Mouse (Mus musculus): ENCODE data around the gene Ppp1r14a. TPM values are rescaled to one million over a fixed set of nuclear protein-coding genes. Genes with fewer than 3 reads are reported as not detected.

Gene Ppp1r14a
- polyA plus RNA-seq, 1 experiment from 2014 or later: 21.8 TPM

DNA sequence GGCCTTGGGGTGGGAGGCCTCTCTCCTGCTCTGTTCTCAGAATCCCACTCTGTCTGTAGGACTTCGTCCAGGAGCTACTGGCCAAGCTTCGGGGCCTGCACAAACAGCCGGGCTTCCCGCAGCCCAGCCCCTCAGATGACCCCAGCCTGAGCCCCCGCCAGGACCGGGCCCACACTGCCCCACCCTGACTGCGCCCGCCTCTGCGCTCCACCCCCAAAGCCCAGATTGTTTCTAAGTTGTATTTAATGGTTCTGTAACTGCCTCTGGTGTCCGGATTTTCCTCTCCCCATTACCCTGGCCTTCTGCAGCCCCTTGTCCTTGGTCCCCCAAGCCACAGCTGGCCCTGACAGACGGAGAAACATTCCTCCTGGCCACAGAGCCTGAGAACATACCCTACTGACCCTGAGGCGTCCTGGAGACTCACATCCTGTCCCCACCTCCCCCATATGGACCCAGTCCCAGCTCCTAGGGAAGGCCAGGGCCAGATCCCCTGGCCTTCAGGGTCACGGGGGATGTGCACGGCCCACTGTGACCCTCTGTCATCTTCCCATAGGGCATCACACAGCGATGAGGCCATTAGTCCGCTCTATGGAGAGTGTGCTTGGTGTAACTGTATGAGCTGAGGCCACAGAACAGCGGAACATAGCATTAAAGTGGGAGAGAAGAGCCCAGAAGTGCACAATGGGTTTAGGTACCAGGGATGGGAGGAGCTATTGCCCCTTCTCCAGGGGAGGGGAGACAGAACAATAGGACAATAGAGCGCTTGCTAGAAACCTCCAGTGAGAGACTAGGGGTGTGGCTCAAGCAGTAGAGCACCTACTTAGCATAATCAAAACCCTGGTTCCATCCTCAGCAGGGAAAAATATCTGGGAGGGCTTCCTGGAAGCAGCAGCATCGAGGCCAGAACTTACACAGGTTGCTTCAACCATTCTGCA lies 4.3 kb downstream of the Ppp1r14a start:
- no peaks in the 10 kb centered on the region for H3K36me3 ChIP-seq (ENCODE audit: control insufficient read depth, insufficient read depth, low read length)
- H3K4me2 ChIP-seq: no peak overlapping the region
- DNase-seq (ENCODE audit: low spot score, missing footprints): no peak
- no peaks in the 10 kb centered on the region; the same call in 1 of the 2 replicates for H3K27me3 ChIP-seq (ENCODE audit: control insufficient read depth, insufficient read depth, low read length)
- H3K4me1 ChIP-seq (ENCODE audit: control insufficient read depth, insufficient read depth, low read length): peaks cover 31% of the 10 kb centered on the region
- no peak overlapping the region for H3K4me3 ChIP-seq (ENCODE audit: low read depth, low read length)
- no peaks in the 10 kb centered on the region for H3K9me3 ChIP-seq (ENCODE audit: control insufficient read depth, low read length)
- WGBS: 26% methylated on average over 19 of the region's 19 CpGs
- no peak for ATAC-seq (ENCODE audit: low FRiP score)
- peak overlapping the region; percentile 40 for H3K9ac ChIP-seq (ENCODE audit: low read length)
- H3K27ac ChIP-seq (ENCODE audit: low read depth, low read length): peak overlapping the region; percentile 81

DNA sequence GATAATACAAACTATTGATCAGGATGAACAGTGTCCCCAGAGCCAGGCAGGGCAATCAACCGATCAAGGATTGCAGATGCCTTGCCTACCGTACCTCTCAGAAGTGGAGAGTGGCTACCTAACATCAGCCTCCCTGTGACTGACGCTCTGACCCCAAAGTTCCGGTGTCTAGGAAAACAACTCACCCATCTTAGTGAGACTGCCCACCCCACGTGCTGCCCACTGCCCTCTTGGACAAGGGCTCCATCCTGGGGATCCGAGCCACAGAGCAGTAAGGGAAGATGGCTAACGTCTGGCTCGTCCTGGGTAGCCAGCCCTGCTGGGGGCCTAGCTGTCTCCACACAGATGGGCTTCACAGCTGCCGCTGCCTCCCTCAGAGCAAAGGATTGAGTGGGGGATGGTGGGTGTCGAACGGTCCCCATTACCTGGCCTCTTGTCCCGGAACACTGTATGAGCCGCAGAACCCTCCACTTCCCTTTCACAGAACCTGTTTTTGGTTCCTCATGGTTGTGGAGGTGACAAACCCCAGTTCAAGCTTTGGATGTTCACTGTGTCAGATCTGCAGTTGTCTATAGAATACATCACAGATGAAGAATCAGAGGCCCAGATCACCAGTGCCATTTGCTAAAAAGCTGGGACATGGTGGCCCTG lies 5.1 kb downstream of the Ppp1r14a start:
- Histone ChIP-seq H3K27ac (ENCODE audit: low read depth, low read length) (no peak overlapping the region), H3K4me3 (ENCODE audit: low read depth, low read length) (no peak overlapping the region), H3K9me3 (ENCODE audit: control insufficient read depth, low read length) (no peaks in the 10 kb centered on the region), H3K9ac (ENCODE audit: low read length) (no peak overlapping the region), H3K4me2 (no peak overlapping the region), H3K27me3 (ENCODE audit: control insufficient read depth, insufficient read depth, low read length) (no peaks in the 10 kb centered on the region; the same call in 1 of the 2 replicates), H3K4me1 (ENCODE audit: control insufficient read depth, insufficient read depth, low read length) (peaks cover 29% of the 10 kb centered on the region), H3K36me3 (ENCODE audit: control insufficient read depth, insufficient read depth, low read length) (no peaks in the 10 kb centered on the region)
- DNase-seq (ENCODE audit: low spot score, missing footprints) (no peak), ATAC-seq (ENCODE audit: low FRiP score) (no peak)
- 76% methylated on average over 13 of the region's 13 CpGs for WGBS

DNA sequence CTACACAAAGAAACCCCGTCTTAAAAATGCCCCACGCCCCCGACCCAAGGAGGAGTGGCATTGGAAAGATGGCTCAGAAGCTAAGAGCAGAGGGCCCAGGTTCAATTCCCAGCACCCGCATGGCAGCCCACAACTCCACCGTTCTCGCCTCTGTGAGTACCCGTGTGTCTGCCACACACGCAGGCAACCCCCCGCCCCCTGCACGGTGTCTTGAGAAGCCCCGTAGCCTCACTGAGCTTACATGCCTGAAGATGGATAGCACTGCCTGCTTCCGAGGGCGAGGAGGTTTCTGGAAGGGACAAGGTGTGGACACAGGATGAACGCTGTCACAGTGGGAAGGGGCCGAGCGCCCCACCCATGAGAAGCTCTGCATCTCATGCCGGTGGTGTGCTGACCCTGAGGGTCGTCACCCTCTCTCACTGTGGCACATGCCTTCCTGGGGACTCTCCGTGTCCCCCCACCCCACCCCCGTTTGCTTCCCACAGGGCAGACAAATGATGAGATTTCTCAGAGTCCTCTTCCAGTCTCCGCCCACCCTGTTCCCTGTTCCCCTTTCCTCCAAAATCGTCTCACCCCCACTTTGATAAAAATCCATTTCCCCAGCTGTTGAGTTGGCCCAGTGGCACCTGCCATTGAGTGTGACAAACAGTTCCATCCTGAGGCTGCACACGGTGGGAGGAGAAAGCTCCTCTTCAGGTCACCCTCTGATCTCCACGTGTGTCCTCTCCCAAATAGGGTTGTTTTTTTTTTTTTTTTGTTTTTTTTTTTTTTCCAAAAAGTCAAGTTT lies 6.9 kb downstream of the Ppp1r14a start:
- Histone ChIP-seq H3K36me3 (ENCODE audit: control insufficient read depth, insufficient read depth, low read length) (no peaks in the 10 kb centered on the region), H3K27me3 (ENCODE audit: control insufficient read depth, insufficient read depth, low read length) (no peaks in the 10 kb centered on the region), H3K4me3 (ENCODE audit: low read depth, low read length) (no peak overlapping the region), H3K9me3 (ENCODE audit: control insufficient read depth, low read length) (no peaks in the 10 kb centered on the region), H3K9ac (ENCODE audit: low read length) (no peak overlapping the region), H3K4me2 (no peak overlapping the region), H3K27ac (ENCODE audit: low read depth, low read length) (no peak overlapping the region), H3K4me1 (ENCODE audit: control insufficient read depth, insufficient read depth, low read length) (peaks cover 22% of the 10 kb centered on the region)
- ATAC-seq (ENCODE audit: low FRiP score) (no peak), DNase-seq (ENCODE audit: low spot score, missing footprints) (no peak)
- 86% methylated on average over 24 of the region's 24 CpGs for WGBS

DNA sequence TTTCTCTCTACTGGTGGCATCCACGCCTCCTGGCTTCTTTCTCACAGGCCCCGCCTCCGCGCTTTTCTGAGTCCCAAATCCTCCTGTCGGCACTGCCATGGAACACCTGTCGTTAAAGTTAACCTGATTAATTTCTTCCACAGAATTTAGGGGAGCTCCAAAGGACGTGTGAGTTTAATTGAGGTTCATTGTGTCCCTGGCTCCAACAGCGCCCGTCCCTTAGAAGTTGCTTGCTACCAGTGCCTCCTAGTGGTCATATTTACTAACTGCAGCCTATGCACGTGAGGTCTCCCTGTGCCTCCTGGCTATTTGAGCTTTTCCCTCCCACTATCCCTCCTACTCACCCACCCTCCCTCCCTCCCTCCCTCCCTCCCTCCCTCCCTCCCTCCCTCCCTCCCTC lies 7.9 kb downstream of the Ppp1r14a start:
- Histone ChIP-seq H3K36me3 (ENCODE audit: control insufficient read depth, insufficient read depth, low read length) (no peaks in the 10 kb centered on the region), H3K4me1 (ENCODE audit: control insufficient read depth, insufficient read depth, low read length) (peaks cover 15% of the 10 kb centered on the region), H3K4me3 (ENCODE audit: low read depth, low read length) (no peak overlapping the region), H3K27me3 (ENCODE audit: control insufficient read depth, insufficient read depth, low read length) (no peaks in the 10 kb centered on the region), H3K27ac (ENCODE audit: low read depth, low read length) (no peak overlapping the region), H3K9ac (ENCODE audit: low read length) (no peak overlapping the region), H3K4me2 (no peak overlapping the region), H3K9me3 (ENCODE audit: control insufficient read depth, low read length) (no peaks in the 10 kb centered on the region)
- 13% methylated on average over 10 of the region's 10 CpGs for WGBS
- DNase-seq (ENCODE audit: low spot score, missing footprints) (peak; percentile 94), ATAC-seq (ENCODE audit: low FRiP score) (no peak)

DNA sequence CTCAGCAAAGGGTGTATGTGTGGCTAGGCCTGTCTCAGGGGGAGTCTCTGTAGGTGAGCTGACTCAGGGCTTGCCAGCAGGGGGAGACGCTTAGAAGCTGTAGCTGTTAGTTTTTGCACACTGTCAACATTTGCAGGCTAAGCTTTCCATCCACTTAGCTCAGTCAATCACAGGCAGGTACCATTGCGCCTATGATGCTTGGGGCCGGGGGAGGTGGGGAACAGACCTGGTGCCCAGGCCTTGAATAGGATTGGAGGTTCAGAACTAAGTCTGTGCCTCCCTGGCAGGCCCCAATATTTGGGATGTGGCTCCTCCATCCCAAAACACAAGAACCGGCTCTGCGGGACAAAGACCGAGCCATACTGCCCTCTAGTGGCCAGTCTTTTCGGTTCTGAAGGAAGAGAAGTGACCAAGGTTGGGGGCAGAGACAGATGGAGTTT lies 12.0 kb downstream of the Ppp1r14a start:
- WGBS: under 1% methylated on average over 7 of the region's 7 CpGs
- no peak overlapping the region for H3K27ac ChIP-seq (ENCODE audit: low read depth, low read length)

DNA sequence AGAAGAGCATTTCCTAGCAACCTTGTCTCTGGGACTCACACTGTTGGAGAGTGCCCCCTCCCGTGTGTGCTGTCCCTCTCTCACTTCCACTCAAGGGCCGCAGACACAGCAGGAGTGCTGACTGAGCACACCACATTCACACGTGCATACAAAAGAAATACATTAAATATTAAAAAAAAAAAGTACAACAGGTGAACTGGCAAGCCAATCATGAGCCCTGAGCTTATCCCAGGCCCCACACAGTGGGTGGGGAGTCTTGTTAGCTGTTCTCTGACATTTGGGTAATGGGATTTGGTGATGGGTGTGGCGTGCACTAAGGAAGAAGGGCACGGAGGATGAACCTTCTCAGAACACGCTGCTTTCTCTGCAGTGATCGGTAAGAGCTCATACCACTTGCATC lies 13.5 kb downstream of the Ppp1r14a start:
- no peaks in the 10 kb centered on the region for H3K36me3 ChIP-seq (ENCODE audit: control insufficient read depth, insufficient read depth, low read length)
- no peaks in the 10 kb centered on the region for H3K9me3 ChIP-seq (ENCODE audit: control insufficient read depth, low read length)
- peaks cover 30% of the 10 kb centered on the region for H3K4me1 ChIP-seq (ENCODE audit: control insufficient read depth, insufficient read depth, low read length)
- WGBS: 60% methylated on average over 7 of the region's 7 CpGs
- no peak overlapping the region for H3K9ac ChIP-seq (ENCODE audit: low read length)
- no peaks in the 10 kb centered on the region for H3K27me3 ChIP-seq (ENCODE audit: control insufficient read depth, insufficient read depth, low read length)
- H3K27ac ChIP-seq (ENCODE audit: low read depth, low read length): no peak overlapping the region
- ATAC-seq (ENCODE audit: low FRiP score): no peak
- no peak overlapping the region for H3K4me3 ChIP-seq (ENCODE audit: low read depth, low read length)
- no peak for DNase-seq (ENCODE audit: low spot score, missing footprints)
- H3K4me2 ChIP-seq: no peak overlapping the region

More for the DNA sequence above, 12.0 kb downstream of the Ppp1r14a start:
- Histone ChIP-seq H3K9ac (ENCODE audit: low read length) (0 out of 2 replicates have a peak overlapping the region, but pooled peaks have one; percentile 24), H3K36me3 (ENCODE audit: control insufficient read depth, insufficient read depth, low read length) (no peaks in the 10 kb centered on the region), H3K4me3 (ENCODE audit: low read depth, low read length) (no peak overlapping the region), H3K4me2 (no peak overlapping the region), H3K27me3 (ENCODE audit: control insufficient read depth, insufficient read depth, low read length) (no peaks in the 10 kb centered on the region), H3K4me1 (ENCODE audit: control insufficient read depth, insufficient read depth, low read length) (peaks cover 18% of the 10 kb centered on the region), H3K9me3 (ENCODE audit: control insufficient read depth, low read length) (no peaks in the 10 kb centered on the region)
- no peak for ATAC-seq (ENCODE audit: low FRiP score)
- peak; percentile 98 for DNase-seq (ENCODE audit: low spot score, missing footprints)

DNA sequence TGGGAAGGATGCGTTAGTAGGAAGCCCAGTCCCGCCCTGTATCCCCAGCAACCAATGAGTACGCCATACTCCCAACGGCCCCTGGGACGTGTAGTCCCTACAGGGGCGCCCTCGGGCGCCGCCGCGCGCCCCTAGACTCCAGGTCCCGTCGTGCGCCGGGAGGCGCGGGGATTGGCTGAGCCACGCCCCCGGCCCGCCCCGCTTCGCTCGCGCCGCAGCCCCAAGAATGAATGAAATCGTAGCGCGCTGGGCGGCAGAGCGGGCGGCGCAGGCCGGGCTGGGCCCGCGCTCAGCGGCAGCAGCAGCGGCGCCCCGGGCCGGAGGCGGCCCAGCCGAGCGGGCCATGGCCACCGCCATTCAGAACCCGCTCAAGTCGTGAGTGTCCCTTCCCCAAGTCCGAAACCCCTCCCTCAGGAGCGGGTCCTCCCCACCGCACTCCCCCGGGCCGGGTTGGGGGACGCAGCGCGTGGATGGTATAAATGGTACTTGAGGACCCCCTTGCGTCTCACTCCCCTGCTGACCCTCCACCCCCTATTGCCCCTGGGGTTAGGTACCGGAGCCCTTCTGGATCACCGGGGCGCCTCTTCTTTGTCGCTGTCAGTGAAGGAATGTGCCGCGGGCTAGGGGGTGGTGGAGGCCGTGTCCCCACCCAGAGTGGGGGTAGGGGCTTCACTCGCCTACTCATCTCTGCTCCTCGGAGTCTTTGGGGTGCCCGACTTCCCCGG lies 14.8 kb downstream of the Ppp1r14a start, which contains the start of gene Dpf1:
Dpf1 (plus strand) TSS at position 214 of the 725 bp plus-strand sequence.
- no peaks in the 10 kb centered on the region for H3K36me3 ChIP-seq (ENCODE audit: control insufficient read depth, insufficient read depth, low read length)
- ATAC-seq (ENCODE audit: low FRiP score) (peak; percentile 81), DNase-seq (ENCODE audit: low spot score, missing footprints) (peak; percentile 98)
- peaks cover 40% of the 10 kb centered on the region for H3K4me1 ChIP-seq (ENCODE audit: control insufficient read depth, insufficient read depth, low read length)
- H3K4me2 ChIP-seq: peak within 1 kb of the TSS; percentile 73
- H3K27me3 ChIP-seq (ENCODE audit: control insufficient read depth, insufficient read depth, low read length): no peaks in the 10 kb centered on the region
- peak within 1 kb of the TSS; percentile 61 for H3K4me3 ChIP-seq (ENCODE audit: low read depth, low read length)
- under 1% methylated on average over 67 of the region's 67 CpGs for WGBS
- peak within 1 kb of the TSS; percentile 75 for H3K9ac ChIP-seq (ENCODE audit: low read length)
- H3K27ac ChIP-seq (ENCODE audit: low read depth, low read length): peak within 1 kb of the TSS; percentile 72
- no peaks in the 10 kb centered on the region for H3K9me3 ChIP-seq (ENCODE audit: control insufficient read depth, low read length)

DNA sequence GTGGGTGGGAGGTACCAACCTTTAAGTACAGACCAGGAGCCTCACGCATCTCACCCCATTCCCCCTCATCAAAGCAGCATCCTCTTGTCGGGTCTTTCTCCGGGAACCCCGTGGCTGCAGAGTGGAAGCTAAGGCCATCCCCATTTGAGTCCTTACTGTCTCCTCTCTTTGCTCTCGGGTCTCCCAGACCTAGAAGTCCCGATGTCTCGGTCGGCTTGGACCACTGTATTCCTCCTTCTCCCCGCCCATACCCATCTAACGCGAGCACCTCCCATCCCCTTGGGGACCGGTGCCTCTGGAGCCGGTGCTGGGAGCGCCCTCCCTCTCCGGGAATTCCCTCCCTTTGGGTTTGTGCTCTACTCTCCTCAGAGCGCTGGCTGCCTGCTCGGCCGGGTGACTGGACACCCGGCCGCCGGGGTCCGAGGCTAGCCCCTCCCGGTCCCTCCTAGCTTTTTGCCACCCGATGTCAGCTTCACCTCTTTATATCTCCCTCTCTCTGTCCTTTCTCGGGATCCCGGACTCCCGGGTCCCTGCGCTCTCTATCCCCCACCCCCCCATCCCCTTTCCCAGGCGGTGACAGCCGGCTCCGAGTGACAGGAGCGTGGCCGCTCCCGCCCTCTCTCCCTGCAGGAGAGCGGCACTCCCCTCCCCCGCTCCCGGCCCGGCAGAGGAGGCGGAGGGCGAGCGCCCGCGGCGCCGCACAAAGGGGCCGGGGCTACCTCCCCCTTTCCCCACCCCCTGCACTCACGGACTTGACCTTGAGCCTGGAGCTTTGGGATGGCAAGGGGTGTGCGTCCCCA lies 15.6 kb downstream of the Ppp1r14a start:
- peaks cover 47% of the 10 kb centered on the region for H3K4me1 ChIP-seq (ENCODE audit: control insufficient read depth, insufficient read depth, low read length)
- H3K9ac ChIP-seq (ENCODE audit: low read length): peak overlapping the region; percentile 75
- peak overlapping the region; percentile 72 for H3K27ac ChIP-seq (ENCODE audit: low read depth, low read length)
- peaks cover 2% of the 10 kb centered on the region for H3K27me3 ChIP-seq (ENCODE audit: control insufficient read depth, insufficient read depth, low read length)
- H3K4me3 ChIP-seq (ENCODE audit: low read depth, low read length): peak overlapping the region; percentile 61
- no peaks in the 10 kb centered on the region for H3K9me3 ChIP-seq (ENCODE audit: control insufficient read depth, low read length)
- ATAC-seq (ENCODE audit: low FRiP score) (peak; percentile 41), DNase-seq (ENCODE audit: low spot score, missing footprints) (peak; percentile 96)
- H3K36me3 ChIP-seq (ENCODE audit: control insufficient read depth, insufficient read depth, low read length): no peaks in the 10 kb centered on the region
- under 1% methylated on average over 46 of the region's 48 CpGs for WGBS
- peak overlapping the region; percentile 73 for H3K4me2 ChIP-seq
